Mouse (Mus musculus) monocyte, adult 59 days (primary cell): Measurements from ENCODE around the gene Dmwd. TPM values are rescaled to one million over a fixed set of nuclear protein-coding genes. Genes with fewer than 3 reads are reported as not detected.

Experiments
- total RNA-seq, 2 experiments: library from RNA; stranded (reverse); gene quantifications; one replicate each; pipeline ENCODE4 v1.2.4; 2023

Gene Dmwd
- total RNA-seq = 1 to 10 TPM; 2.5 to 5.0 TPM

DNA sequence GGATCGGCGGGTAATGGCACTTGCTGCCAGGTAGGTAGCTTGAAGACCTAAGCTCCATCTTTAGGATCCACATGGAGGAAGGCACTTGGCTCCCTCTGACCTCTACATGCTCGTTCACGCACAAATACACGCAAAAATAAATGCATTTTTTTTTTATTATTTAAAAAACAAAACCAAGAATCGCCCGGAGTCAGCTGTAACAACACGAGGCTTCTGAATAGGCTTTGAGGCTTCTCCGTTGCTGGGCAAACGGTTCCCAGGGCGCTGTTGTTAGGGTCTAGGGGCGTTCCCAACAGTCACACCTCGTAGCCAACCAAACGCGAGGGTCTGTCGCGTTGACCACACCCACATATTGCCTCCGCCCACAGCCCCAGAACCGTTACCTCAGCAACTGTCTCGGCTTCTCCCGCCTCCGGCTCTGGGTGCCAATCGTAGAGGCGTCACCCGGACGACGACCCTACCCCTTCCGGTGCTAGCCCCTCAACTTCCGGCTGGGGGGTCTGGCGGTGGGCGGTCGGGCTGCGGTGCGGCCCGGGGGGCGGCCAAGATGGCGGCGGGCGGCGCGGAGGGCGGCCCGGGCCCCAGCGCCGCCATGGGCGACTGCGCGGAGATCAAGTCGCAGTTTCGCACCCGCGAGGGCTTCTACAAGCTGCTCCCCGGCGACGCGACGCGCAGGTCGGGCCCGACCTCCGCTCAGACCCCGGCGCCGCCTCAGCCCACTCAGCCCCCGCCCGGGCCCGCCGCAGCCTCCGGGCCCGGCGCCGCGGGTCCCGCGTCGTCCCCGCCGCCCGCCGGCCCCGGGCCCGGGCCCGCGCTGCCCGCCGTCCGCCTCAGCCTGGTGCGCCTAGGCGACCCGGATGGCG lies at the start of gene Dmwd:
TSS of gene Dmwd (plus strand) at position 505 of the 863 bp plus-strand sequence.

DNA sequence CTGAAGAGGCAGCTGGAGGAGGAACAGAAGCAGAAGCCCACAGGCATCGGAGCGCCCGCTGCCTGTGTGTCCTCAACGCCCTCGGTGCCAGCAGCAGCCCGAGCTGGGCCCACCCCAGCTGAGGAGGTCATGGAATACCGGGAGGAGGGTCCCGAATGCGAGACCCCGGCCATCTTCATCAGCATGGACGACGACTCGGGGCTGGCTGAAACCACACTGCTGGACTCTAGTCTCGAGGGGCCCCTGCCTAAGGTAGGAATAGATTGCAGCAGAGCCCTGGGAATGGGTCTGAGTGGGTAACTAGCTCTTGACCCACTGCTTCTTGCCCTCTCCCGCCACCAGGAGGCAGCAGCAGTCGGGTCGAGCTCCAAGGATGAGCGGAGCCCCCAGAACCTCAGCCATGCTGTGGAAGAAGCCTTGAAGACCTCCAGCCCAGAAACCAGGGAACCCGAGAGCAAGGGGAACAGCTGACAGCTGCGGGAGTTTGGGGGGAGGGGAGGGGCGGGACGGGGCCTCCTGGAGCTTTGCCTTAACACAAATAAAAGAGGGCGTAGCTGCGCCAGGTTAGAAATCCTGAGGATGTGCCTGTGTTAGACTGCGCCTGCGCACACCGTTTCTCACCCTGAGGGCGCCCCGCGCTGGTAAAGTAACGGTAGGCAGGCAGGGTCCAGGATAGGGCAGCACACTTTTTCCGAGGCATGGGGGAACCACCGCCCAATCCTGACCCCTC lies 21.8 kb upstream of the Dmwd start, which contains the start of gene Rsph6a:
TSS of gene Rsph6a (plus strand) at position 644 of the 730 bp plus-strand sequence.

DNA sequence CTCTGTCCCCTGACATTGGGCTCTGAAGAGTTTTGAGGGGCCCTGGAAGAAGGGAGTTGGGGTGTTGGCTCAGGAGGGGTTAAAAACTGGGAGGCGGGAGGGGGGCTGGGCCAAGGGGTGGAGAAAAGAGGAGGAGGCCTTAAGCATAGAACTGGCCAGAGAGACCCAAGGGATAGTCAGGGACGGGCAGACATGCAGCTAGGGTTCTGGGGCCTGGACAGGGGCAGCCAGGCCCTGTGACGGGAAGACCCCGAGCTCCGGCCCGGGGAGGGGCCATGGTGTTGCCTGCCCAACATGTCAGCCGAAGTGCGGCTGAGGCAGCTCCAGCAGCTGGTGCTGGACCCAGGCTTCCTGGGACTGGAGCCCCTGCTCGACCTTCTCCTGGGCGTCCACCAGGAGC lies 7.7 kb downstream of the Dmwd start, which contains the start of gene Dmpk:
TSS of gene Dmpk (plus strand) at position 149 of the 400 bp plus-strand sequence.

DNA sequence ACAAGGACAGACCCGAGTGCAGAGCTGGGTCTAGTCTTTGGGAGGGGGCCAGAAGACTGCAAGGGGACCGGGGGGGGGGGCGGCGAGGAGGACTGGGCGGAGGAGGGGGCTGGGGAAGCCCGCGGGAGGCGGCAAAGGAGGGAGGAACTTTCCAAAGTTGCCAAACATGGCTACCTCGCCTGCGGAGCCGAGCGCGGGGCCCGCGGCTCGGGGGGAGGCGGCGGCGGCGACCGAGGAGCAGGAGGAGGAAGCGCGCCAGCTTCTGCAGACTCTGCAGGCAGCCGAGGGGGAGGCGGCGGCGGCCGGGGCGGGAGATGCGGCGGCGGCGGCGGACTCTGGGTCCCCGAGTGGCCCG lies 18.4 kb downstream of the Dmwd start, which contains the start of gene Six5:
TSS of gene Six5 (plus strand) at position 124 of the 355 bp plus-strand sequence.

DNA sequence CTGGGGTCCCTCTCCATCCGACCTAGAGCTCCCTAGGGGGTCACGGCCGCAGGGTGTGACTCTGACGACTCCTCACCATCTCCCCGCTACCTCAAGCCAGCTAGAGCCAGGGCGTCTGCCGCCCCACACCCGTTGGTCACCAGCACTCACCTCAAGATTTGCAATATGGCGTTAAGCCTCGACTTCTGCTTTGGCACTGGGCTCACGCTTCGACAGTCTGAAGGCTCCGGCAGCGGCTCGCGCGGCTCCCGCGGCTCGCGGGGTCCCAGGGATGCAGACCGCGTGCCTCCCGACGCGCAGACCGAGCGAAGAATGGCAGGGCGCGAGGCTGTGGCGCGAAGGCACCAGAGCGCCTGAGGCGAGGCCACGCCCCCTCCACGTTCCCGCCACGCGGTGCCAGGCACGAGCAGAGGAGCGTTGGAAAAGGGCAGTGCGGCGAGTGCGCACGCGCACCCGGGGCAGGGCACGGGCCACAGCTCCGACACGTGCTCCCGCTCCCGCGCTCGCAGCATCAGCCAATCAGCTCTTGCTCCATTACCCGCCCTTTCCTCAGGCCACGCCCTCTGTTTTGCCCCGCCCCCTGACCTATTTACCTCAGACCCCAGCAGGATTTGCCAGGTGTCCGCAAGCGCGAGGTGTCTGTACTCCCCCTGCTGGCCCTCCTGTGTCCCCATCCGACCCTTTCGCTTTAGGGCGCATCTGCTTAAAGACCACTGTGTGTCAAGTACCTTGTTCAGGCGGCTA lies 42.2 kb downstream of the Dmwd start, which contains the start of gene Gm4969:
TSS of gene Gm4969 (minus strand) at position 341 of the 744 bp plus-strand sequence.

DNA sequence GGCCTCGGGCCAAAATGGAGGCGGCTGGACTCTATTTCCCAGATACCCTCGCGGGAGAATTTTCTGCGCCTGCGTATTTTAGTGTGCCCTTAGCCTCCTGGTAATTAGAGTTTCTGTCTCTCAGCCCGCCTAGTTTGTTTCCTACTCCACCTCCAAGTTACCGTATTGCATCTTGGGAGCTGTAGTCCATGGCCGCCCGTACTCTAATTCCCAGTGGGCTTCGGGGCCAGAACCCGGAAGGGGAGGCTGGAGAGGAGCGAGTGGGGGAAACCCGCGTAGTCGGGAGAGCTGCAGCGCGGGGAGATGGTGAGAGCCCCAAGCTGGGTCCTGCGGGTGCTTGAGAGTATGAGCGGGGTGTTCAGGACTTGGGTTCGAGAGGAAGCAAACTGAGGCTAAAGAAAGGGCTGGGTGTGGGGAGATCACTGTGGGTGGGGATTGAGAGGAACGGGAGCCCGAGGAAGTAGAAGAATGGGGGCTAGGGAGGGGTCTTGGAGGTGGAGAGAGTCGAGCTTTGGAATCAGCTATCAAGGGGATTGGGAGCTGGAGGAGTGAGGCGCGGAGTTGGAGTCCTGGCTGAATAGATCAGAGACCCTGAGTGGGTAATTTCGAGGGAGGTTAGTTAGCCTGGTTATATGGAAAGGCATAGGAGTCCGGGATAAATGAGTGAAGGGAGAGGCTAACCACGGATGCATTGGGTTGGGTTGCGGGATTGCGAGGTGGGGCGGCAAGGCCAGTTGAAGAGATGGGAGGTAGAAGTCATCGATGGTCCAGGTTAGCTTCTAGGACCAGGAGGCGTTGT lies 43.8 kb downstream of the Dmwd start, which contains the start of gene Fbxo46:
TSS of gene Fbxo46 (plus strand) at position 229 of the 799 bp plus-strand sequence.

Other genes starting within 250 kb of the Dmwd start
- not detected for gene Mill2, start 236.3 kb upstream of the Dmwd start, total RNA-seq
- gene Pglyrp1, start 204.9 kb upstream of the Dmwd start, total RNA-seq = 100 to 1,000 TPM; 229 to 265 TPM
- gene Ccdc61, start 165.8 kb upstream of the Dmwd start, total RNA-seq = 10 to 100 TPM; 21.1 to 24.7 TPM
- under 1 TPM in 1 of 2 experiments, not detected in 1; 0.05 TPM for gene Nova2, start 150.3 kb upstream of the Dmwd start, total RNA-seq
- gene Nanos2, start 88.8 kb upstream of the Dmwd start, total RNA-seq = not detected
- 1 to 10 TPM in 1 of 2 experiments, under 1 TPM in 1; 0.79 to 1.0 TPM for gene Mypop, start 85.0 kb upstream of the Dmwd start, total RNA-seq
- 10 to 100 TPM; 16.4 to 17.3 TPM for gene Irf2bp1, start 72.2 kb upstream of the Dmwd start, total RNA-seq
- not detected for gene Foxa3, start 52.7 kb upstream of the Dmwd start, total RNA-seq
- 10 to 100 TPM; 77.6 to 77.8 TPM for gene Sympk, start 51.9 kb upstream of the Dmwd start, total RNA-seq
- not detected for gene Rsph6a, start 21.5 kb upstream of the Dmwd start, total RNA-seq
- gene Dmpk, start 7.6 kb downstream of the Dmwd start, total RNA-seq = 10 to 100 TPM; 55.7 to 63.9 TPM
- under 1 TPM; 0.58 to 0.73 TPM for gene Six5, start 18.4 kb downstream of the Dmwd start, total RNA-seq
- gene Gm4969, start 42.1 kb downstream of the Dmwd start, total RNA-seq = not detected
- gene Fbxo46, start 43.6 kb downstream of the Dmwd start, total RNA-seq = 10 to 100 TPM; 15.2 to 15.6 TPM
- 1 to 10 TPM; 9.0 to 9.4 TPM for gene Qpctl, start 73.1 kb downstream of the Dmwd start, total RNA-seq
- 10 to 100 TPM; 51.0 to 53.8 TPM for gene Snrpd2, start 73.5 kb downstream of the Dmwd start, total RNA-seq
- gene Gipr, start 89.9 kb downstream of the Dmwd start, total RNA-seq = not detected
- gene Eml2, start 100.2 kb downstream of the Dmwd start, total RNA-seq = 10 to 100 TPM; 21.4 to 22.2 TPM
- not detected for gene Gpr4, start 136.3 kb downstream of the Dmwd start, total RNA-seq
- gene Opa3, start 152.1 kb downstream of the Dmwd start, total RNA-seq = 10 to 100 TPM; 44.6 to 45.7 TPM
- gene Vasp, start 195.6 kb downstream of the Dmwd start, total RNA-seq = 100 to 1,000 TPM; 298 to 304 TPM
- gene Ppm1n, start 203.8 kb downstream of the Dmwd start, total RNA-seq = 1 to 10 TPM; 2.5 to 9.1 TPM
- gene Rtn2, start 206.4 kb downstream of the Dmwd start, total RNA-seq = 1 to 10 TPM in 1 of 2 experiments, under 1 TPM in 1; 0.88 to 1.1 TPM
- 1,000 to 10,000 TPM; 2,539 to 2,823 TPM for gene Fosb, start 233.8 kb downstream of the Dmwd start, total RNA-seq